In the genomic region with DNA sequence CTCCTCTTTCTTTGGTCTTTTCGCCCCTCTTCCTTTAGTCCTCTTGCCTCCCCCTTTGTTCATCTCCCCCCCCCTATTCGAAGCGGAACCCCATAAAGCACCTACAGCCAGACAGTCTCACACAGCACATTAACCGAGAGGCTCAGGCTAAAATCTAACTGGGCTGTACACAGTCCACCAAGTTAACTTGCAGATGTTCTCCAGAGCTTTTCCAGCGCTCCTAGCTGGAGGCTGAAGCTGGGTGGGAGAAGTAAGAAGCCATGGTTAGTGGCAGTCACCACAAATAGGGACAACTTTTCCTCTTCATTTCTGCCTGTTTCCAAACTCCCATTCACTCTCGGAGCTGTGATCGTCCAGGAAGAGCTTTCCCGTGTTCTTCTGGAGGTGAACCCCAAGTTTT, we compare ENCODE assay signal across 8 mouse cellular contexts. TPM values are rescaled to one million over a fixed set of nuclear protein-coding genes. Genes with fewer than 3 reads are reported as not detected.
DNase-seq lines count a peak whose midpoint lies in the region; ATAC-seq and TF ChIP-seq lines count a peak whose summit lies in the region.

No protein-coding gene starts in this region.

- TF ChIP-seq CTCF in heart, postnatal 0 days (IDR thresholded peaks at IDR 0.05; ENCODE audit: low read depth): no peak
- TF ChIP-seq CTCF in heart, adult 2 months (IDR thresholded peaks at IDR 0.05): no peak
- TF ChIP-seq CTCF in kidney, postnatal 0 days (IDR thresholded peaks at IDR 0.05; ENCODE audit: low read depth): no peak

- TF ChIP-seq EP300 in heart, postnatal 0 days (IDR thresholded peaks at IDR 0.05; ENCODE audit: low read depth): no peak
- TF ChIP-seq EP300 in heart, adult 2 months (IDR thresholded peaks at IDR 0.05; ENCODE audit: insufficient read depth, low read depth, low read length): no peak

- peaks cover 13% of the 10 kb centered on the region; the same call in 1 of the 2 replicates for H3K4me1 ChIP-seq in heart, postnatal 0 days (ENCODE audit: control insufficient read depth, insufficient read depth)
- H3K4me1 ChIP-seq in heart, adult 2 months (ENCODE audit: control insufficient read depth, insufficient read depth, low read length): no peaks in the 10 kb centered on the region
- H3K4me1 ChIP-seq in forebrain, embryonic 12.5 days: peaks cover 31% of the 10 kb centered on the region
- 0 out of 2 replicates have a peak, but pooled peaks cover 2% of the 10 kb centered on the region for H3K4me1 ChIP-seq in kidney, postnatal 0 days (replicated peaks; ENCODE audit: insufficient read depth, low read length)

- DNase-seq in heart, postnatal 0 days (ENCODE audit: low spot score): no peak
- DNase-seq in heart, adult 2 months: no peak
- DNase-seq in kidney, postnatal 0 days (ENCODE audit: low spot score): peak; percentile 49
- DNase-seq in neural tube, embryonic 10.5 days (ENCODE audit: extremely low spot score, low spot score): peak; percentile 36
- no peak for DNase-seq in yolk sac, embryonic 10.5 days (ENCODE audit: low spot score)
- DNase-seq in left cerebral cortex, adult 18-20 months (ENCODE audit: low spot score in 2 of 2): no peak

- ATAC-seq in heart, postnatal 0 days (ENCODE audit: insufficient read depth, low read depth): no peak
- 0 out of 2 replicates have a peak, but pooled peaks have one; percentile 13 for ATAC-seq in forebrain, embryonic 12.5 days (ENCODE audit: low FRiP score)
- no peak for ATAC-seq in kidney, postnatal 0 days (replicated peaks; ENCODE audit: low FRiP score, low read depth)
- no peak for ATAC-seq in monocyte, adult 5-6 weeks (replicated peaks; ENCODE audit: insufficient number of reproducible peaks, low FRiP score, low TSS enrichment, poor library complexity, severe bottlenecking)

- H3K4me3 ChIP-seq in heart, postnatal 0 days (ENCODE audit: low read depth, low read length): peak overlapping the region; percentile 37
- no peak overlapping the region for H3K4me3 ChIP-seq in heart, adult 2 months
- peak overlapping the region; percentile 48 for H3K4me3 ChIP-seq in forebrain, embryonic 12.5 days (replicated peaks)
- peak overlapping the region; percentile 48 for H3K4me3 ChIP-seq in kidney, postnatal 0 days (replicated peaks; ENCODE audit: low read depth, low read length)

- H3K79me2 ChIP-seq in heart, adult 2 months (replicated peaks; ENCODE audit: control insufficient read depth, insufficient read depth, low read length): no peaks in the 10 kb centered on the region

- peak overlapping the region; percentile 71 for H3K4me2 ChIP-seq in heart, postnatal 0 days (ENCODE audit: low read depth, low read length)
- peak overlapping the region; percentile 93 for H3K4me2 ChIP-seq in forebrain, embryonic 12.5 days
- peak overlapping the region; percentile 79 for H3K4me2 ChIP-seq in kidney, postnatal 0 days (ENCODE audit: low read length)

- 4% methylated on average over 8 of the region's 8 CpGs for WGBS in heart, postnatal 0 days
- 2% methylated on average over 8 of the region's 8 CpGs for WGBS in heart, adult 2 months
- WGBS in forebrain, embryonic 12.5 days: 3% methylated on average over 8 of the region's 8 CpGs
- WGBS in kidney, postnatal 0 days: under 1% methylated on average over 8 of the region's 8 CpGs

- H3K9ac ChIP-seq in heart, postnatal 0 days (replicated peaks; ENCODE audit: low read depth, low read length): no peak overlapping the region
- no peak overlapping the region for H3K9ac ChIP-seq in heart, adult 2 months (ENCODE audit: low read depth, low read length)
- H3K9ac ChIP-seq in forebrain, embryonic 12.5 days: peak overlapping the region; percentile 57; the same call in 1 of the 2 replicates
- no peak overlapping the region for H3K9ac ChIP-seq in kidney, postnatal 0 days (ENCODE audit: low read depth, low read length)

- no peak overlapping the region for H3K27ac ChIP-seq in heart, postnatal 0 days (ENCODE audit: low read depth)
- H3K27ac ChIP-seq in heart, adult 2 months: no peak overlapping the region
- H3K27ac ChIP-seq in forebrain, embryonic 12.5 days: no peak overlapping the region
- H3K27ac ChIP-seq in kidney, postnatal 0 days: no peak overlapping the region

- H3K27me3 ChIP-seq in heart, postnatal 0 days (ENCODE audit: control insufficient read depth, insufficient read depth, low read length): peaks cover 34% of the 10 kb centered on the region
- peaks cover 5% of the 10 kb centered on the region; the same call in 1 of the 2 replicates for H3K27me3 ChIP-seq in heart, adult 2 months (ENCODE audit: control insufficient read depth, insufficient read depth, low read length)
- peaks cover 34% of the 10 kb centered on the region for H3K27me3 ChIP-seq in forebrain, embryonic 12.5 days
- no peaks in the 10 kb centered on the region for H3K27me3 ChIP-seq in kidney, postnatal 0 days (ENCODE audit: insufficient read depth, low read length)

- intact Hi-C loops in heart, adult 2 months (cut with DNase I): no loop called here

- no peaks in the 10 kb centered on the region for H3K36me3 ChIP-seq in heart, postnatal 0 days (replicated peaks; ENCODE audit: control insufficient read depth, insufficient read depth, low read length)
- H3K36me3 ChIP-seq in heart, adult 2 months (ENCODE audit: control insufficient read depth, insufficient read depth, low read length): no peaks in the 10 kb centered on the region
- no peaks in the 10 kb centered on the region for H3K36me3 ChIP-seq in forebrain, embryonic 12.5 days (replicated peaks)
- H3K36me3 ChIP-seq in kidney, postnatal 0 days (ENCODE audit: insufficient read depth, low read length): no peaks in the 10 kb centered on the region

- H3K9me3 ChIP-seq in heart, postnatal 0 days (replicated peaks; ENCODE audit: control insufficient read depth, low read length): no peaks in the 10 kb centered on the region
- H3K9me3 ChIP-seq in forebrain, embryonic 12.5 days: no peaks in the 10 kb centered on the region
- H3K9me3 ChIP-seq in kidney, postnatal 0 days (replicated peaks; ENCODE audit: low read length): no peaks in the 10 kb centered on the region

- TF ChIP-seq POLR2A in heart, adult 2 months (IDR thresholded peaks at IDR 0.05; ENCODE audit: insufficient read depth, low read depth, low read length): no peak

RNA-seq across cellular contexts. Expression of a gene that starts 0.4 kb away (rescaled TPM):
- total RNA-seq in heart, postnatal 0 days (2014; rRNA removed; ENCODE audit: low replicate concordance): 0.08 TPM in 2 replicates
- polyA plus RNA-seq in heart, postnatal 0 days (2015; fragmentation: Nextera tagmentation; extraction: Ambion mirVana): 0.40 and 0.48 TPM in 2 replicates
- under 1 TPM; 0.16 to 0.18 TPM for total RNA-seq in heart, adult 2 months (2021)
- 0.12 TPM in 2 replicates for polyA plus RNA-seq in heart, adult 2 months (2012; rRNA removed)
- polyA plus RNA-seq in forebrain, embryonic 12.5 days (2016; fragmentation: Nextera tagmentation; extraction: Ambion mirVana): 7.6 and 11.8 TPM in 2 replicates
- polyA plus RNA-seq in kidney, postnatal 0 days (2015; fragmentation: Nextera tagmentation; extraction: Ambion mirVana): 7.7 and 8.3 TPM in 2 replicates
- total RNA-seq in left cerebral cortex, adult 18-20 months (2021): under 1 TPM; 0.40 to 0.77 TPM
- total RNA-seq in monocyte, adult 5-6 weeks (2017): not detected in 3 replicates

Comparison
In these comparisons a context has a peak if more than half of its experiments do, and no peak if none do; other contexts are left out.
1. DNase-seq: peak in kidney, postnatal 0 days (single experiment) and neural tube, embryonic 10.5 days (single experiment); none in heart, postnatal 0 days (single experiment), heart, adult 2 months (0 of 2), yolk sac, embryonic 10.5 days (single experiment) and left cerebral cortex, adult 18-20 months (0 of 2).
2. Peak in every context shown above with its lines, with median percentiles within 50 percentile points of each other: H3K4me2 ChIP-seq.